Mouse (Mus musculus) cortical plate, adult 2 months (tissue): ENCODE results near the gene Vps13d.

Experiments
- CTCF ChIP-seq: fragments of 200-500 bp; IDR thresholded peaks from 2 replicates; pipeline ENCODE4 v1.5.1; 2011; ENCODE audit warnings: mild to moderate bottlenecking, control low read depth, low read length; ENCODE audit not compliant: insufficient read depth; ENCODE audit errors: extremely low read depth
- POLR2A ChIP-seq: fragments of 200-500 bp; IDR thresholded peaks from 2 replicates; pipeline ENCODE4 v1.6.1; 2011; ENCODE audit warnings: mild to moderate bottlenecking, low read length, control low read depth; ENCODE audit not compliant: insufficient read depth; ENCODE audit errors: extremely low read depth

- TF ChIP-seq CTCF (no peak), POLR2A (no peak)
These were observed 46.0 kb upstream of the Vps13d start for GRCm38 (mm10) chr4:145240723-145241231.
